Mouse (Mus musculus) kidney, postnatal 36 days (tissue): ENCODE measurements around the gene Ddx20.

ENCODE experiments used
- DNase-seq, 2 experiments: peaks; one replicate each; pipeline ENCODE4 v3.0.0; 2021 to 2022; ENCODE audit warnings: mixed read lengths in 2 of 2

The Ddx20 gene

GRCm38 (mm10) chr3:105687324-105688060 is at the start of gene Ddx20:
TSS of gene Ddx20 (minus strand) at chr3:105687574.
- peak; percentile 97 to 98 for DNase-seq

GRCm38 (mm10) chr3:105737070-105737469 is 49.7 kb upstream of the Ddx20 start:
- no peak for DNase-seq

- DNase-seq = no peak
Measured at GRCm38 (mm10) chr3:105736148-105736547, 48.8 kb upstream of the Ddx20 start.

- no peak for DNase-seq
Measured at GRCm38 (mm10) chr3:105735285-105735684, 47.9 kb upstream of the Ddx20 start.

- DNase-seq = no peak
Measured at GRCm38 (mm10) chr3:105733538-105733937, 46.2 kb upstream of the Ddx20 start.

GRCm38 (mm10) chr3:105732360-105732759 is 45.0 kb upstream of the Ddx20 start:
- no peak for DNase-seq

DNA sequence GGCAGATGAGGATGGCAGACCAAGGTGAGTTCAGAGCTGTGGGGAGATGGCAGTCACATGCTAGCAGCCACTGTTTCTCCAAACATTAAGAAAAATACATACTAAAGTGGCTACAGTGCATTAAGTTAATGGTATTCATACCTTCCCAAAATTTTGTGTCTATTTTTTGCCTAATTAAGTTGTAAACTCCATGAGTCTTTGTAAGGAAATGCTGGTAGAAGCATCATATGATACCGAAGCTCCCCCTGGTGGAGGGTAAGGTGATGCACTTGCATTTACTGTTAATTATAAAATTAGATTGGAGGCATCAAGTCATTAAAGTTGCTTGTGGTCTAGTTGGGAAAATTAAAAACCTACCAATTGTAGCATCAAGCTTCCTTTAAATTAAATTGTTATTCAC is 38.7 kb upstream of the Ddx20 start:
- DNase-seq = peak; percentile 73 to 85

DNA sequence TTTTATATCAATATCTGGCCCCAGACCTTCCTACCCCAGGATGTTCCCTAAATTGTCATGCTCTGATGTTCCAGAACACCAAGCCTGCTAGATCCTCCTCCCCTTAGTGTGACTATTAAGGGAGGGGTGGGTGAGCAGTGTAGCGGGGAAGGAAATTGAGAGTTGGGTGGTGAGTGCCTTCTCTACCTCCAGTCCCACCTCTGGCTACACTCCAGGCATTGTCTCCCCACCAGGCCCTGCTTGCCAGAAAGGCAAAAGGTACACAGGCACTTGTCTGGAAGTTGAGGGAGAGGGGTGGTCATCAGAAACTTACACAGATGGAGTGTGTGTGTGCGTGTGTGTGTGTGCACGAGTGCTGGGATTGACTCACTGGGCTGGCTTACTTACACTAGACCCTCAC is 35.1 kb upstream of the Ddx20 start:
- DNase-seq = no peak

DNA sequence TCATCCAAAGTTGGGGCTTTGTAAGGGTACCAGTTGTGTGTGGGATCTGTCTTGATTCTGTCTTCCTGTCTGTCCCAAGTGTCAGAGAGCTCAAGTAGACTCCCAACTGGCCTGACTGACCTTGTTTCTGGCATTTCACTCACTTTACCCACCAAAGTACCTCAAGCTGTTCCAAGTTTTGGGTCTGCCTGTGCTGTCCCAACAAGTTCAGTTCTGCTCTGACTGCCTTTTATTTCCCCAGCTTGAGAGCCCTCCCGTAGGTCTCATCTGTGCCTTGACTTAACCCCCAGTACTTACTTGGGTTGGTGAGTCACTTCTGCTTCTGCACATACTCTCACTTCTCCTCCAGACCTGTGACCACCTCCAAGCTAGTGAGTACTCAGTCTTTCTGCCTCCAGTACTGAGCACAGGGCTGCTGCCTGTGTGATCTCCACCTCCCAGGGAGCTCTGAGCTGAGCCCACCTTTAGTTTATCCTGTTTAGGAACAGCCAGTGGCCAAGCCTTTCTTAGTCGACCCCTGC is 34.4 kb upstream of the Ddx20 start:
- no peak for DNase-seq

DNA sequence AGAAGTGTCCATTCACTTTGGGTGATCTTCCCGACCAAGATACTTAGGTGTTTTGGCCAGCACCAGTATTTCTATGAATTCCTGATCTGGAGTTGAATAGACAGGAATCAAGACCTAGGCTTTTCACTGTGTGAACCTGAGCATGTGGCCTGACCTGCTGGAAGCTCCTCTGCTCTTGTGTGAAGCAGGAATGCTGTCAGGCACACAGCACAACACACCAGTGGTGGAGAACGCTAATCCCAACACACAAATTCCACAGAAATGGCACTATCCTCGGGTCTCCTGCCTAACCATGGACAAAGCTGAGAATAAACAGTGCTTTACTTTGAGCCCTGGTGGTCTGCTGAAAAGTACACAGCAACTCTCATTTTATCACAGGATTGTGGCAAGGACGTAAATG is 33.1 kb upstream of the Ddx20 start:
- no peak for DNase-seq

DNA sequence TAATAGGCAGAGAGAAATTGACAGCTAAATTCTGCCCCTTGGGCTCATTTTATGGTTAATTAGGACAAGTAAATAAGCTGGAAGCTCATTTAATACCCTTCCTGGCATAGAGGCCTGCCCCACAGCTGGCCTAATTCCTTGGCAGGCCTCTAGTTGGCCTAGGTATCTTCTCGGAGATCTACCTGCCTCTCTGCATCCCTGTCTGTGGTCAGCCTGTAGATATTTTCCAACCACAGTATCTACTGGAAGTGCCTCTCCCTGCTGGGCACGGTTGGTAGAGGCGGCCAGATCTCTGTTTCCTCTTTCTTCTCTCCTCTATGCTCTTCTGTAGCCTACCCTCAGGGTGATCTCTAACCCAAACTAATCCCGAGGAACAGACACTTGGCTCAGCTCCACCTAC is 32.6 kb upstream of the Ddx20 start:
- DNase-seq = no peak

- DNase-seq = no peak
Measured at GRCm38 (mm10) chr3:105718746-105719145, 31.4 kb upstream of the Ddx20 start.

DNA sequence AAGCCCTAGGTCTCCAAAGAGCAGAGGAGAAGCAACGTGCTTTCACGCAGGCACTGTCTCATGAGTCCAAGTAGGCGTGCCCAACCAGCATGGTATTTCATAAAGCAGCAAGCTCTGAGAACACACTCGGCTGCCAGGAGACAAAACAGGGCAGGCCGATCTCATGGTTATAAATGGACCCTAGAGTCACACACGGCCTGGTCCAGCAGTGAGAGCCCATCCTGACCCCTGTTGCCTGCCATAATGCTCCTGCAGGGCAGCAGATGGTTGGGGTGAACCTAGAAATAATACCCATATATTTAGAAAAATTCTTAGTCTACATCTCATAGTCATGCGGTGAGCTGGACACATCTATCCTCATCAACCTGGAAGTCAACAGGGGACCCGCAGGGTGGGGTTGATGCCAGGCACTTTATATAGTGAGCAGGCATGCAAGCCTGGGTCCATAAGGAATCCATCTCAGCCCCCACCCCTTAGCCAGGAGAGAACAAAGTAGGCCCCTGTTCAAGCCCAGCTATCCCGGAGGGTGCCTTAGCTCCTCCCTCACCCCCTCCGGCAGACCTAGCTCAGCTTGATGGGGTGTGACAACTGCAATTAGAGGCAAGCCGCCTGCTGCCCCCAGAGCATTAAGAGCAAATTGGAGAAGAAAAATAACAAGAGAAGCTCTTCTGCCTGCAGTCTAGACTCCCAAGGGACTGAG is 30.6 kb upstream of the Ddx20 start:
- DNase-seq = no peak

- DNase-seq = no peak
Measured at GRCm38 (mm10) chr3:105716353-105717000, 29.1 kb upstream of the Ddx20 start.

- no peak for DNase-seq
Measured at GRCm38 (mm10) chr3:105714820-105715167, 27.4 kb upstream of the Ddx20 start.

- no peak for DNase-seq
Measured at GRCm38 (mm10) chr3:105714091-105714819, 26.9 kb upstream of the Ddx20 start.

DNA sequence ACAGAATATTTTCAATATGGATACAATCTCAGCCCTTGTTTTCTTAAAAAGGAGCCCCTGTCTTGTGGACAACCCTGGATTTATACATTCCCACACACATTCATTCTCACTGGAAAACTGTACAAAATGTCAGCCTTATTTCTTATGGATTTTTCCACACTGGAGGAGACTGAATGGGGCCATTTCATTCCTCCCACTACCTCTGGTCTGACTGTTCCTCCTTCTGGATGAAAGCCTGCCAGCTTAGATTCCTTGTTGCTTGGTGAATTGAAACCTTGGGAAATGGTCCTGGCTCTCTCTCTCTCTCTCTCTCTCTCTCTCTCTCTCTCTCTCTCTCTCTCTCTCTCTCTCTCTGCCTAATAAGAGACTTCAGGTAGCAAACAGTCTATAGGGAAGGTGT is 25.5 kb upstream of the Ddx20 start:
- no peak for DNase-seq

DNA sequence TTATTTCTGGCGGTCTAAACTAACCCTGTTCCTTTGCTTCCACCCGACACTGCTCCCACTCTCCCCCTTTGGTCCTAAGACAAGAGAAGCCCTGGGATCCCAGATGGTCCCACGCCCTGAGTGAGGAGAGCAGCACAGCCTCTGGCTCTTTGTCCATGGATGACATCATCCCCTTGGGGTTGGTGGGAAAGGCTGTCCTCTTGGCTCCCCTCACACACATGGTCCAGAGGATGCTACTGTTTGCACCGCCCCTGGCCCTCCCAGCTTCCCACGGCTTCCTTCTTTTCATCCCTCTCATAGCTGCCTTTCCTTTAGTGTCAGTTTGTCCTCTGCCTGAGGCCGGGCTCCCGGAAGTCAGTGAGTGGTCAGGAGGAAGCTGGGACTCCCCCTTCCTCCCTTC is 24.4 kb upstream of the Ddx20 start:
- no peak for DNase-seq

DNA sequence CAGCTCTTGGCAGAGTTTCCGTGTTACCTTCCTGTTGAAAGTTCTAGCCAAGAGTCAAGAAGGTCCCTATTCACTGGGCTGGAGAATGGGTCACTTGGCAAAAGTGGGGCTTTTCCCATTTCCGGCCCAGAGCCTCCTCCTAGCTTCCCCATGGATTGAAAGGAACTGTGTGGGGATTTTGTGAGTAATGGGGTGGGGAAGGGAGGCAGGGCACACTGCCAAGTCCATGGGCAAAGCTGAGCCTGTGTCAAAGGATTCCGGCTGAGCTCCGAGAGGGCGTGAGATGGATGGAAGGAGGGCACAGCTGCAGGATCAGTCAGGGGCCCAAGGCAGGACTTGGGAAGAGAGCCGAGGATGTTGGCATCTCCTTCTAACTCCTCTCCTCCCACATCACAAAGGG is 22.9 kb upstream of the Ddx20 start:
- no peak for DNase-seq

DNA sequence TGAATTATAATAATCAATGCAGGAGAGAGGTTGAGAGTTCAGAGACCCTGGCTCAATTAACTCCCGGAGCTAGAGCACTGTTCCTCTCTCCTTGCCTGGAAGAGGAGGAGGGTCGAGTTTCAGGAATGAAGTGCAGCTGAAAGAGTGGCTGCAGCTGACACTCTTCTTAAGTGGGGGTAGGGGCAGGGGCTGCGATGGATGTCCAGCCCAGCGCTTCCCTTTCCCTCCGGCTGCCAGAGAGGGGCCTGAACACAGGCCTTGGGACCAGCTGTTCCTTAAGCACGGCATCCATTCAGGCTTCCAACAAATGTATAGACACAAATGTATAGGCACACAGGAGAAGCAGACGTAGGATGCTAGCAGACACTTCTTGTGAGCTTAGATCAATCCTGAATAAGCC is 20.2 kb upstream of the Ddx20 start:
- DNase-seq = no peak

- DNase-seq = peak in 1 of 2 experiments; percentile 49
Measured at GRCm38 (mm10) chr3:105706366-105707020, 19.1 kb upstream of the Ddx20 start.

- no peak for DNase-seq
Measured at GRCm38 (mm10) chr3:105705561-105705960, 18.2 kb upstream of the Ddx20 start.
